Mouse (Mus musculus) kidney, embryonic 14.5 days (tissue): Measurements from ENCODE around the gene Lrp1. TPM values are rescaled to one million over a fixed set of nuclear protein-coding genes. Genes with fewer than 3 reads are reported as not detected.

Experiments used
- ATAC-seq: fragments of 200-750 bp; cut with Nextera tagmentation; 2 replicates; pipeline ENCODE4 v1.8.0; 2017; ENCODE audit warnings: moderate number of reproducible peaks, mild to moderate bottlenecking, moderate TSS enrichment, moderate library complexity; ENCODE audit not compliant: low FRiP score, low TSS enrichment
- H3K27ac ChIP-seq: fragments of 300-500 bp; sonication (generic); 2 replicates; pipeline ENCODE4 v1.5.1; 2014; ENCODE audit warnings: low read depth, mild to moderate bottlenecking, low read length, moderate library complexity, mixed read lengths
- H3K27me3 ChIP-seq: fragments of 300-500 bp; sonication (generic); 2 replicates; pipeline ENCODE4 v1.6.1; 2014; ENCODE audit warnings: mild to moderate bottlenecking, low read length; ENCODE audit not compliant: control insufficient read depth, insufficient read depth
- H3K36me3 ChIP-seq: fragments of 300-500 bp; sonication (generic); 2 replicates; pipeline ENCODE4 v1.6.1; 2014; ENCODE audit warnings: low read length, mixed read lengths; ENCODE audit not compliant: control insufficient read depth, insufficient read depth
- H3K4me1 ChIP-seq: fragments of 300-500 bp; sonication (generic); 2 replicates; pipeline ENCODE4 v1.6.1; 2014; ENCODE audit warnings: low read length, mixed read lengths; ENCODE audit not compliant: control insufficient read depth, insufficient read depth
- H3K4me2 ChIP-seq: fragments of 300-500 bp; sonication (generic); replicated peaks from 2 replicates; pipeline ENCODE4 v1.6.1; 2014; ENCODE audit warnings: low read depth, mild to moderate bottlenecking, low read length
- H3K4me3 ChIP-seq: fragments of 300-500 bp; sonication (generic); 2 replicates; pipeline ENCODE4 v1.5.1; 2014; ENCODE audit warnings: mild to moderate bottlenecking, low read length
- H3K9ac ChIP-seq: fragments of 300-500 bp; sonication (generic); 2 replicates; pipeline ENCODE4 v1.6.1; 2014; ENCODE audit warnings: low read depth, mild to moderate bottlenecking, low read length, moderate library complexity
- H3K9me3 ChIP-seq: fragments of 300-500 bp; sonication (generic); 2 replicates; pipeline ENCODE4 v1.6.1; 2016; ENCODE audit warnings: low read length; ENCODE audit not compliant: control insufficient read depth
- WGBS: fragments of 180-500 bp; shearing (Covaris S2); extraction: QIAGEN DNeasy Blood & Tissue Kit; methylation state at CpG from one replicate; pipeline ENCODE4 v1.1.7; 2014; 5-methylcytosine and 5-hydroxymethylcytosine counted together
- polyA plus RNA-seq: library from polyadenylated mRNA; unstranded; fragments of >200 nt; fragmentation: Nextera tagmentation; extraction: Ambion mirVana; gene quantifications from 2 replicates; pipeline ENCODE4 v1.2.1, GENCODE M21; 2014

Gene Lrp1
- polyA plus RNA-seq, 1 experiment from 2014 or later: 54.9 TPM

DNA sequence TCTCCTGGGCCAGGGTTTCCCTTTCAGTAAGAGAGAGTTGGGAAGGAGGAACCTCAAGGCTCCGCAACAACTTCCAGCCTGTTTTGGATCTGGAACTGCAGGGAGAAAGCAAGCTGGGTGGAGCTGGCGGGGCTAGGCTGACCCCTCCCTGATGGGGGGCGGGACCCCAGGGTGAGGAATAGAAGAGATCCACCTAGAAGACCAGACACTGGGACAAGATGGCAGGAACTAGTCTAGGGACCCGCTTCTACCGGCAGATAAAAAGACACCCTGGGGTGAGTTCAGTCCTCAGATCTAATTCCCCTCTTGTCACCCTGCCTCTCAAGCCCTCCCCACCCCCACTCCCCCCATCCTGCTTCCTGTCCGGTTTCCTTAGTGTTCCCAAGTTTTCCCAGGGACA, 106.2 kb downstream of the Lrp1 start, which contains the start of gene Ndufa4l2:
Gene Ndufa4l2, plus strand, starts transcription at position 204 of the 400 bp plus-strand sequence.
- Histone ChIP-seq H3K27ac (no peak within 1 kb of the TSS), H3K36me3 (peaks cover 20% of the 10 kb centered on the region), H3K9ac (no peak within 1 kb of the TSS)

DNA sequence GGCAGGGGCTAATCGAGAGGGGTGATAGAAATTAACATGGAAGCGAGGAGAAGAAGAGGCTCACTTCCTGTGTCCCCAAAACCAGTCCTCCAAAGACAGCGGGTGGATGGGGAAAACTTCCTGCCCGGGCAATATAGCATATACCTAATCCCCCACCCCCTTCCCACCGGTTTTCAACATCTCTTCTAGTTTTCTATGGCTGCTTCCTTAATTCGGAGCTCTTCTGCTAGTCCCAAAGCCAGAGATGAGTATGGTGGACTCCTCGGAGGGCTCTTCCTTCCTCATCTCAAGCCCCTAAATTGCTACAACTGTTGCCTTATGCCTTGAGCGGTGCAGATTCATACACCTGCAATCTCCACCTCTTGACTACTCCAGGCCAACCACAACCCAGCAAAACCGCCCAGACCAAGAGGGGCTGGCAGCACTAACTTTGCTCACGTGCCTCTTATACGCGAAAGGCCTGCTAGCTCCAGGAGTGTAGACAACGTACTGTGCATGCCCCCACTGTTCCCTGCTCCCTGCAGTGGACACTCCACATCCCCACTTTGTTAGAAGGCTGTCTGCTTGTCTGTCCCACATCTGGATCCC, 106.7 kb downstream of the Lrp1 start:
- H3K4me1 ChIP-seq: peaks cover 52% of the 10 kb centered on the region
- no peak for ATAC-seq

More for the DNA sequence above, 106.2 kb downstream of the Lrp1 start, which contains the start of gene Ndufa4l2:
- Histone ChIP-seq H3K9me3 (no peaks in the 10 kb centered on the region), H3K4me1 (peaks cover 47% of the 10 kb centered on the region), H3K27me3 (peaks cover 65% of the 10 kb centered on the region), H3K4me3 (peak within 1 kb of the TSS; percentile 0; the same call in 1 of the 2 replicates), H3K4me2 (peak within 1 kb of the TSS; percentile 37)
- ATAC-seq: no peak
- 10% methylated on average over 6 of the region's 6 CpGs for WGBS

GRCm38 (mm10) chr10:127513501-127514091, 107.4 kb downstream of the Lrp1 start:
- Histone ChIP-seq H3K27ac (no peak overlapping the region), H3K27me3 (peaks cover 72% of the 10 kb centered on the region), H3K4me2 (peak overlapping the region; percentile 31; the same call in 1 of the 2 replicates), H3K36me3 (peaks cover 13% of the 10 kb centered on the region), H3K4me1 (peaks cover 55% of the 10 kb centered on the region), H3K9ac (peak overlapping the region; percentile 23; the same call in 1 of the 2 replicates), H3K4me3 (peak overlapping the region; percentile 0; the same call in 1 of the 2 replicates), H3K9me3 (no peaks in the 10 kb centered on the region)
- no peak for ATAC-seq
- WGBS: 0% methylated on average over 16 of the region's 16 CpGs

More for the DNA sequence above, 106.7 kb downstream of the Lrp1 start:
- no peak overlapping the region; the same call in 1 of the 2 replicates for H3K4me2 ChIP-seq
- no peak overlapping the region for H3K9ac ChIP-seq
- WGBS: 11% methylated on average over 13 of the region's 13 CpGs
- peaks cover 70% of the 10 kb centered on the region for H3K27me3 ChIP-seq
- H3K9me3 ChIP-seq: no peaks in the 10 kb centered on the region
- peaks cover 17% of the 10 kb centered on the region for H3K36me3 ChIP-seq
- no peak overlapping the region for H3K27ac ChIP-seq
- no peak overlapping the region for H3K4me3 ChIP-seq

- Histone ChIP-seq H3K36me3 (peaks cover 5% of the 10 kb centered on the region), H3K4me1 (peaks cover 55% of the 10 kb centered on the region), H3K9ac (no peak overlapping the region), H3K4me2 (peak overlapping the region; percentile 31), H3K9me3 (no peaks in the 10 kb centered on the region), H3K27ac (no peak overlapping the region), H3K4me3 (peak overlapping the region; percentile 44; the same call in 1 of the 2 replicates), H3K27me3 (peaks cover 72% of the 10 kb centered on the region)
- WGBS: under 1% methylated on average over 27 of the region's 27 CpGs
- ATAC-seq: peak; percentile 15
Measured at GRCm38 (mm10) chr10:127512813-127513212, 108.1 kb downstream of the Lrp1 start.

GRCm38 (mm10) chr10:127512307-127512666, 108.7 kb downstream of the Lrp1 start:
- no peak for ATAC-seq
- Histone ChIP-seq H3K4me2 (peak overlapping the region; percentile 83), H3K4me1 (peaks cover 54% of the 10 kb centered on the region), H3K27ac (no peak overlapping the region), H3K4me3 (peak overlapping the region; percentile 44), H3K27me3 (peaks cover 76% of the 10 kb centered on the region), H3K36me3 (no peaks in the 10 kb centered on the region; the same call in 1 of the 2 replicates), H3K9me3 (no peaks in the 10 kb centered on the region), H3K9ac (peak overlapping the region; percentile 35; the same call in 1 of the 2 replicates)
- 5% methylated on average over 7 of the region's 7 CpGs for WGBS

DNA sequence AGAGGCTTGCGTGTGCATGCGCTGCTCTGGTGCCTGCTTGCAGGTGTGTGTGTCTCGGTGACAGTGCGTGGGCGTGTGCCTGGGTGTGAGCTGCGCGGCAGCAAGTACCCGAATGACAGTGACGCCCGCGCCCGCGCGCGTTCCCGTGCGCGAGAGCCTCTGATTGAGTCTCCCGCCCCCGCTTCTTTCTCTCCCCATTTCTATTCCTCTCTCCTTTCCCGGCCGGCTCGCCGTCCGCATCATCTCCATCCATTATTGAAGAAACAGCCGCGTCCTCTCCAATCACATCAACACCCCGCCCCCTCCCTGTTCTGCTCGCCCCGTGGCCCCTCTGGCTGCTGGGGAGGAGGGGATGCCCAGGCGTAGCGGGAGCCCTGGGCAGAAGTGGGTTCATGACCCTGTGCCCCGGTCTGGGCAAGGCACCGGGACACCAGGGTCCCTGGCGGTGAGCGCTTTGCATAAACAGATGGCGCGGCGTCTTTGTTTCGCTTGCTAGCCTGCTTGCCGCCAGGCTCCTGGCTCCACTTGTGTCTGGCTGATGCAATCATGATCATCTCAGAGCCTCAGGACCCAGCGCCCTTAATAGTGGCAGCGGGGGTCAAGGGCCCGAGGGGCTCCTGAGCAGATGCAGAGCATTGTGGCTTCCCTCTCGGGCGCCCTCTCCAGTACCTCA, 109.2 kb downstream of the Lrp1 start:
- H3K27ac ChIP-seq: no peak overlapping the region
- peak overlapping the region; percentile 35; the same call in 1 of the 2 replicates for H3K9ac ChIP-seq
- peak overlapping the region; percentile 44 for H3K4me3 ChIP-seq
- whole genome bisulfite sequencing: 0% methylated on average over 43 of the region's 46 CpGs
- peak overlapping the region; percentile 83 for H3K4me2 ChIP-seq
- ATAC-seq: no peak
- peaks cover 71% of the 10 kb centered on the region for H3K27me3 ChIP-seq
- peaks cover 49% of the 10 kb centered on the region for H3K4me1 ChIP-seq
- H3K9me3 ChIP-seq: no peaks in the 10 kb centered on the region
- no peaks in the 10 kb centered on the region for H3K36me3 ChIP-seq

DNA sequence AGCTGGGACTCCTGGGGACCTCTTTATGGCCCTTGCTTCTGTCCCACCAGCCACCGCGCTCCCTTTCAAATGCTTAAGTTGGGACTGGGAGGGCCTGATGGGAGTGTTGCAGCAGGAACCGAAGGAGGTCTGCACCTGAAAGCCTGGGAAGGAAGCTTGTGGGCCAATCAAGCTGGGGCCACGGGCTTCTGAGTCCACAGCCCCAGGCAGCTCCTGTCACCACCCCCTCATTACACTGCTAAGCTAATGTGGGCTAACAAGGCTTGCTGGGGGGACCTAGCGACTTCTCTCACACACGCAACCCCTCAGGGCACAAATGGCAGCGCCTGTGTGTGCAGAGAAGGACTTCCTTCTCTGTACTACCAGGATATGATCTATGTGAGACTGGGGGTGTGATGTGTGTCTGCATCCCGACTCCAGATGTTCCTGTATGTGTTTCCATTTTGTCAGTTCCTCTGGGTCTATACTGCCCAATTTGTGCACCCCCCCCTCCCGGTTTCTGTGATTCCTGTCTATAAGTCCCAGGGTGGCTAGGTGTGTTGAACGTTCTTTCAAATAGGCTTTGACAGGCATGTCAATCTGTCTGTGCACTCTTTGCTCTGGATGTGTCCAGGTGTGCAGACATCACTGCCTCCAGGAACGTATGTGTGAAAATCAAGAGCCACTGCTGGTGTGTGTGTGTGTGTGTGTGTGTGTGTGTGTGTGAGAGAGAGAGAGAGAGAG, 109.9 kb downstream of the Lrp1 start:
- H3K9me3 ChIP-seq: no peaks in the 10 kb centered on the region
- peaks cover 42% of the 10 kb centered on the region for H3K4me1 ChIP-seq
- ATAC-seq: no peak
- no peak overlapping the region for H3K9ac ChIP-seq
- no peak overlapping the region for H3K27ac ChIP-seq
- H3K27me3 ChIP-seq: peaks cover 70% of the 10 kb centered on the region
- no peaks in the 10 kb centered on the region for H3K36me3 ChIP-seq
- peak overlapping the region; percentile 44; the same call in 1 of the 2 replicates for H3K4me3 ChIP-seq
- H3K4me2 ChIP-seq: peak overlapping the region; percentile 83
- WGBS: 3% methylated on average over 11 of the region's 11 CpGs

DNA sequence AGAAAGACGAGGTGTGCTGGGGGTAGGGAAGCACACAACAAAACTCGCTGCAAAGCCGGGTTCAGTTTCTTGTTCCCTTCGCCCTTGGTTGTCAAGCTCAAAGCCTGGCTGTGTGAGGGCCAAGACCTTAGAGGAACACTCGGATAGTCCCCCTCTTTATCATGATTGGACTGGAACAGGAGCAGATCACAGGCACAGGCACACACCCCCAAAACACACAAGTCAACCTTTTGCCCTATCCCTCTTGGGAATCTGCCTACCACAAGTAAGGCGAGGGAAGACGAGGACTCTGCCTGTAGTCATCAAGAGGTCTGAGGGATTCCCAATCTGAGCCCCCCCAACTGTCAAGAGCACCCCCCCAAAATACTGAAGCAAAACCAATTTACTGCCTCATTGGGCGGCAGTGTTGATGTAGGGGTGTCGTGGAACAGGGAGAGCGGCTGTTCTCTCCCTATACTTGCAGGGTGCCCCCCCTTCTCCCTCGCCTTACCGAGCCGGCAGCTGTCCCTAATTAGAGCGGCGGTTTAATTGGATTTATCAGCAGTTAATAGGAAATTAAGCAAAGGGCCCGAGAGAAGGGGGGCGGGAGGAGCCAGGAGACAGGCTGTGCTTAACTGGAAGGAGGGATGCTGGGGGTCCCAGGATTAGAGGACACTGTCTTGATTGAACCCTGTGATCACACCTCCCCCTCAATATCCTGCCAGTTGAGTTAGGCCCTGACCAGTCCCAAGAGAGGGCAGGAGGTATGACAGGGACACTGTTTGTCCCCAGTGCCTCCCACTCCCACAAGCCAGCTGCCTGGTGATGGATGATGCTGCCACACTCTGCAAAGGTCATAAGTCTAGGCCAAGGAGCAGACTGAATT, 110.9 kb downstream of the Lrp1 start:
- H3K27me3 ChIP-seq: peaks cover 61% of the 10 kb centered on the region
- H3K27ac ChIP-seq: no peak overlapping the region
- WGBS: 5% methylated on average over 17 of the region's 17 CpGs
- H3K36me3 ChIP-seq: no peaks in the 10 kb centered on the region
- peaks cover 38% of the 10 kb centered on the region for H3K4me1 ChIP-seq
- peak overlapping the region; percentile 38 for H3K4me3 ChIP-seq
- no peaks in the 10 kb centered on the region for H3K9me3 ChIP-seq
- peak overlapping the region; percentile 58 for H3K4me2 ChIP-seq
- H3K9ac ChIP-seq: no peak overlapping the region
- ATAC-seq: no peak
